Mouse (Mus musculus) CH12.LX (cell line): ENCODE measurements around the gene Grid1.

ENCODE experiments used
- CHD2 ChIP-seq: IDR thresholded peaks from 2 replicates; pipeline ENCODE4 v1.6.1; 2011; ENCODE audit warnings: low read length, improper control_type of control experiment
- CTCF ChIP-seq, 2 experiments: IDR thresholded peaks in 1 of 2; conservative IDR thresholded peaks in 1 of 2; 2 replicates each; pipeline ENCODE4 v1.5.1; 2011 to 2012; ENCODE audit warnings: low read depth in 2 of 2, low read length in 2 of 2, improper control_type of control experiment in 1 of 2, inconsistent platforms in 1 of 2, mild to moderate bottlenecking in 1 of 2, moderate library complexity in 1 of 2
- ELF1 ChIP-seq: IDR thresholded peaks from 2 replicates; pipeline ENCODE4 v1.6.1; 2014; ENCODE audit warnings: low read depth, mild to moderate bottlenecking, inconsistent platforms, low read length, improper control_type of control experiment
- HCFC1 ChIP-seq: IDR thresholded peaks from 2 replicates; pipeline ENCODE4 v1.6.1; 2012; ENCODE audit warnings: low read depth, mild to moderate bottlenecking, inconsistent platforms, low read length, improper control_type of control experiment
- MAFK ChIP-seq: IDR thresholded peaks from 2 replicates; pipeline ENCODE4 v1.6.1; 2011; ENCODE audit warnings: low read length, improper control_type of control experiment; ENCODE audit not compliant: insufficient replicate concordance
- POLR2A ChIP-seq: IDR thresholded peaks from 2 replicates; pipeline ENCODE4 v1.6.1; 2011; ENCODE audit warnings: low read depth, mild to moderate bottlenecking, improper control_type of control experiment, low read length
- POLR2AphosphoS2 ChIP-seq: IDR thresholded peaks from 2 replicates; pipeline ENCODE4 v1.6.1; 2011; ENCODE audit warnings: low read depth, low read length, improper control_type of control experiment
- SIN3A ChIP-seq: IDR thresholded peaks from 2 replicates; pipeline ENCODE4 v1.6.1; 2012; ENCODE audit warnings: low read length, improper control_type of control experiment, inconsistent platforms
- UBTF ChIP-seq: IDR thresholded peaks from 2 replicates; pipeline ENCODE4 v1.6.1; 2012; ENCODE audit warnings: low read depth, mild to moderate bottlenecking, inconsistent platforms, low read length, improper control_type of control experiment, moderate library complexity
- USF1 ChIP-seq: IDR thresholded peaks from 2 replicates; pipeline ENCODE4 v1.6.1; 2014; ENCODE audit warnings: low read depth, mild to moderate bottlenecking, inconsistent platforms, low read length, improper control_type of control experiment

DNA sequence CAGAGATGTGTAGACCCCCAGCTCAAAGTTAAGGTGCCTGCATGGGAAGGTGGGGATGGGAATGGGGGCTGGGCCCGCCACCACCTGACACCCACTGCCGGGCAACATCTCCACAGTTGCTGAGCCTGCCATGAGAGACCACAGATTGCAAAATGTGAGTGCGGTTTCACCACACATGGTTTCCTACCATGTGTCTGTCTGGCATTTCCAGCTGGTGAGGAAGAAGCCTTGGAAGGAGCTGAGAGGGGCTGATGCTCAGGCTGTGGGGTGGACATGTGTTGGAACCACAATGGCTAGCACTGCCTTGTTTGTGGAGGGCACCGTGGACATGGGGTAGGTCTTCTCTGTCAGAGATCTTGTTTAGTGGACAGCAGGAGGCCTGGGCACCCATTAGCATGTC lies 20.0 kb downstream of the Grid1 start:
- TF ChIP-seq HCFC1: no peak
- no peak for TF ChIP-seq CTCF (conservative IDR thresholded peaks at IDR 0.05 in 1 of 2, IDR thresholded peaks at IDR 0.05 in 1 of 2; ENCODE audit: low read depth in 2 of 2, low read length in 2 of 2)
- TF ChIP-seq CHD2: no peak
- no peak for TF ChIP-seq MAFK
- TF ChIP-seq POLR2AphosphoS2: no peak
- TF ChIP-seq SIN3A: no peak
- TF ChIP-seq UBTF: no peak
- TF ChIP-seq USF1: no peak
- no peak for TF ChIP-seq ELF1
- no peak for TF ChIP-seq POLR2A
